Mouse (Mus musculus) right cerebral cortex, adult 18-20 months (tissue): ENCODE results near the gene Cox7a2.
A peak's percentile ranks its signal among the peaks of the same experiment; 100 is the strongest.

Experiments
- DNase-seq: peaks from one replicate; pipeline ENCODE4 v3.0.0; 2022; ENCODE audit warnings: mixed read lengths

The Cox7a2 gene

DNA sequence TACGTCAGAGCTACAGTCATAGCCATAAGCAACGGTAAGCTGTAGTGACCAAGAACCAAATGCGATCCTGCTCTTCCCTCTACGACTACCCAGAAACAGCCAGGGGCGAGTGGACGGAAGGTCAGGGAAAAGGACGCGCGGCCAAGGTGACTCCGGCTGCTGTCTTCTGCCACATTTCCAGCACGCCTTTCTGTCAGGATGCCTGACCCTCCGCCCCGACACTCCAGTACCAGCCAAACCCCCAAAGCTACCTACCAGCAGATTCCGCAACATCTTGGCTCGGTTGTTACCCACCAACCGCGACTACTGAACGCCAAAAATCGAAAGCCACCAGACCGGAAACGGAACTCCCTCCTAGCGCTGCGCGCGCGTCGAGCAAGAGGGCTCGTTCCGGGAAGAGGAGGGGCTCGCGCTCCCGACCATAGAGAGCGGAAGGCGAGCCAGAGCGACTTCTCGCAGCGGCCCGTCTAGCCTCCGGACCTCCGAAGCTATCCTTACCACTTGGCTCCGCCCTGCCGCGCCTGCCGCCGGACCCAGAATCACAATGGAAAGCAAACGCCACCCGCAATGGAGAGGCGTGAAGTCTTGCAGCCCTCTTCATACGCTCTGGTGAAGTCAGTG is at the start of gene Cox7a2:
Cox7a2 (minus strand) TSS at position 494 of the 621 bp plus-strand sequence.
- DNase-seq, result peak; percentile 96

DNA sequence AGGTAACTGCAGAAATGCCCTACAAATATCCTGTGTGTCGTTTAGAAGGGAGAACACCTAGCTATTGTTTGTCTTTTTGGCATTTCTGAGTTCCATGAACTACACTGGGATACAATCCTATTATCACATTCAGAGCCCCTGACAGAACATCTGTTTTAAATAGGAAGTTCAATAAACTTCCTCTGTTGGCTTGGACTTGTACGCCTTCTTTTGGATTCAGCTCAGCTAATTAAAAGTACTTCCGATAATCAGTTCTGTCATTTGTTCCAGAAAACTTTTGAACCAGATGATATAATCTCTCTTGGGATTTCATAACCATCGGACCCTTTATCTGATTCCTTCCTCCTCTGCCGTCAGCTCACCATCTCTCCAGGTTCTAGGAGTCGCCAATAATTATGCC is 49.7 kb upstream of the Cox7a2 start:
- no peak for DNase-seq

DNA sequence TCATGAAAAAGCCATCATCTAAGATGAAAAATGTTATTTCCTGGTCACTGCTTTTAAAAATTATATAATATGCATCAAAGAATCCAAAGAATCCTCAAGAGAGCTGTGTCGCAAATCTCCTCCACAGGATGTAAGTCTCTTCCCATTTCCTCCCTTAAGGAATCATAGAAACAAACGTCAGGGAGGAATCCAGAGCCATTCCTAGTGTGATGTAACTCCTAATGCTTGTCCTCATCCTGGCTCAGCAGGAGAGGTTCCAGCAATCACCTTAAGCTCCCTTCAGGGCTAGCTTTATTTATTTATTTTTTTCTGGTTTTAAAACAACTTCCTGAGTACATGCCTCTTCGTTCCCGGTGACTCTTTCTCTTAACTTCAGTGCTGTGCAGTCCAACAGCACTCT is 47.5 kb upstream of the Cox7a2 start:
- DNase-seq, result no peak

DNA sequence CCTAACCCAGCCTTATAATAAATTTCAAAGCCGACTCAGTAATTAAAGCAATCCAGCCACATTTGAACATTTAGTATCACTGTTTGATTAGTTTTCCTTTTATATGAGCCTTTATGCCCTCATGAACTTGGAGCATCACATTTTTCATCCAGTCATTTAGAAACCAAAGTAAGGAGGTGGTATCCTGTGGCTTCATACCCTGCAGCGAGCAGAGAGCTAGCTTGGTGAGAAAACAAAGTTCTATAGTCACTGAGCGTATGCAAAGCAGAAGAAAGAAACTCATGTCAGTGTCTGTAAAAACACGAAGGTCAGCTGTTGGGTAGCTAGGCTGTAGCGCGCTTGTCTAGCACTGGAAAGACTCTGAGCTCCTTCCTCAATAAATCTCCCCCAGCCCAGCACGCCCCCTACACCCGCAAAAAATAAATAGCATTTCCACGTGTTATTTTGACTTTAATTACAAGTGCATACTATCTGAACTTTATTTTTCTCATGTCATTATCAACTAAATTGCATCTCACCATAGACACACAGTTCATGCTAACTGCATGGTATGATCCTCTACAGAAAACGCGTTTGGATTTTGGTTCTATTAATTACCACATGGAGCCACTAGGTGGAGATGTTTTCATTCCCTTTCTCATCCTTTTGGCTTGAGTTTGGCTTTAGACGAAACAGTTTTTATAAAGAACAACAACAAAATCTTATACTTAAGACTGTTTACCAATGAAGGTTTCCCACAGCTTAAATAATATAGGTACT is 46.8 kb upstream of the Cox7a2 start:
- DNase-seq, result peak; percentile 28

DNA sequence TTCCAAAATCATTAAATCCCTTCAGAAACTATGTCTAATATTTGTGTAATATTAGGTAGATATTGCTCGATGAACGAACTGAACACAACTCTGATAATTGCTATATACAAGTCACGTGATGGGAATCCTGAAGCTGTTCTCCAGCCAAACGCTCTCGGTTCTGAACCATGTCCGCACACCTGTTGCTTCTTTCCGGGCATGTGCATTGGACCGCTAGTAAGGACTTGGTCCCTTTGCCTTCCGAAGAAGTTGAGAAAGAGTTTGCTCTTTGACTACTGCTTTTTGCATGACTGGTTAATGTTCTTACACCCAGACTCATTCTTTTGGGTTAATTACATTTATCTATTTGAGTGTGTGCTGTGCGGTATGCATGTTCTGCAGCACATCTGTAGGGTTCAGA is 45.7 kb upstream of the Cox7a2 start:
- no peak for DNase-seq

DNA sequence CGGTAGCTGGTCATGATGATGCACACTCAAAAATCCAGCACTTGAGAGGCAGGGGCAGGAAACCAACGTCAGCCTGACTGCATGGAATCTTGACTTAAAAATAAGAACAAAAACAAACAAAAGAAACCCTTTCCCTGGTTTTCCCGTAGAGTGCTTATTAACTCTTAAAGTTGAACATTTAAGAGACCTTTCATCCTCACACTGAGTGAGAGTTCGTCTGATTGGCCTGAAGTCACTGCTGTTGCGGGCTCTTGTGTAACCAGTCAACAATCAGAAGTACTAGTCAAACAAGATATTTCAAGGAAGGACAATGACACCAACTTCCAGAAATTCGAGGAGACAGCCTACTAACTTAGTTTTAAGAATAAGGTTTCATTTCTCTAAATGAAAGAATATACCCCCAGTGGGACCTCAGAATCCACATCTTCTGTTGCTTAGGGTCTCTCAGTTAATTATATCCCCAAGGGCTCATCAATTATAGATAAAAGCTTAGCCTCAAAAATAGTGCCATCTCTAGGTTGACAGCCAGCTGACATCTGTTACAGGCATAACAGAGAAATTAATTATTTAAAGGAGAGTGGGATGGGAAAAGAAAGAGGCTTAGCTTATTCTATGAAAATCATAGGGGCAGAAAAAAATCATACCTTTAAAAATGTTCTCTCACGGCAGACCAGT is 36.9 kb upstream of the Cox7a2 start:
- no peak for DNase-seq

DNA sequence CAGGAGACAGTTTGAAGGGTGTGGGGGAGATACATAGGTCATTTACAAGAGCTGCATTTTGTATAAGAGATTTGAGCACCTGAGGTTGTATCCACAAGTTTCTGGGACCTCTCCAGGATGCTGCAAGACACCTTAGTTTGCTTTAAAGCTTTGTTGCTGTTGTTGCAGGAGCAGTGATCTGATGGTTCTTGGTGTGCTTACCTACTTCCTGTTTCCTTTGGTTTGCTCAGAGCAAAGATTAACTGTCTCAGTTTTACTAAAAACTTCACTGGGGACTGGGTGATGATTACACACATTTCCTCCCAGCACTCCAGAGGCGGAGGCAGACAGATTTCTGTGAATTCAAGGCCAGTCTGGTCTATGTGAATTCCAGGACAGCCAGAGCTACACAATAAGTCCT is 35.4 kb upstream of the Cox7a2 start:
- DNase-seq, result no peak

DNA sequence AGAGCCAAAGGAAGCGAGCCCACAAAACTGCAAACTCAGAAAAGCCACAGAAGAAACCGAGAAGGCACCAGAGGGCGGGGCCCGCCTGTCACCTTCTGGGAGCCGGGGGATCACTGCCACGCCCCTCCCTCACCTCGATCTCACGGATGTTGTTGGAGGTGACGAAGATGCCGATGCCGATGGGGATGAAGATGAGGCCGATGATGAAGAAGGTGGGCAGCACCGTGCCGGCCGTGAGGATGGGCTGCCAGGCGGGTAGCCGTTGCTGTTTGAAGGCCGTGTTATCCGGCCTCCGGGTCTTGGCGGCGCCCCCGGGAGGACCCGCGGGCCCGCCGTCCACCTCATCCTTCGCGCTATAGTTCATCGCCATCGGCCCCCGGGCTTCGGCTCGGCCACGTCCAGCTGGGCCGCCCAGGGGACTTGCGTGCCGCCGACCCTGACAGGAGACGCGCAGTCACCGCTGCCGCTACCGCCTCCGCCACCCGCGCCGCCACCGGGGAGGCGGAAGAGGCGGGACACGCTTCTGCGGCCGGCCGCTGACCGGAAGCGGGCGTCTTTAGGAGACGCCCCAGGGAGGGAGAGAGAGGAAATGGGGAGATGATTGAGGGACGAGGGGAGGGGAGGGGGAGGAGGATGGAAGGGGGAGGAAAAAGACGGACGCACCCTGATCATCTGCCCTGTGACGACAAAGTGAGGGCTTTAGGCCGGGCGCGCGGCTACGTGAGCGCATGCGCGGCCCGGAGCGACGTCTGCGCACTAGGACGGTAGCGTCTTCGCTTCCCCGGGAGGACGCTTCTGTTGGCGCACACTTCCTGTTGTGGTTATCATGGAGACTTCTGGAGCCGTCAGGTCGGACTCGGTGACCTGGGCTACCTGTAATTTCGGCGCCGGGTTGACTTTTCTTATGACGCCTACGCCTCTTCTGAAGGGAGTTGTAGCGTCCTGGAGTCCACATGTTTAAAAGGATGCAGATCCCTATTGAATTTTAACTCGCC is 33.5 kb upstream of the Cox7a2 start, which contains the start of gene Tmem30a:
Tmem30a (minus strand) TSS at position 667 of the 995 bp plus-strand sequence.
- peak; percentile 96 for DNase-seq

DNA sequence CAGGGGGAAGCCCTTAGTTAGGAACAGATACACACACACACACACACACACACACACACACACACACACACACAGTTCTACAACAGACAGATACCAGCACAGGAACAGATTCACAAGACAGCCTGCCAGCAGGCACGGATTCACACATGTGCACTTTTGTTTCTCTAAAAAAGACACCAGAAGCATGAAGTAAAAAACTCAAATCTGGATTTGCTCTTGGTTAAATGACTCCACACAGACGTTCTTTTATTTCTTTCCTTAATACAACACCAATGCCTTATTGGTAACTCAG is 26.1 kb upstream of the Cox7a2 start:
- no peak for DNase-seq

DNA sequence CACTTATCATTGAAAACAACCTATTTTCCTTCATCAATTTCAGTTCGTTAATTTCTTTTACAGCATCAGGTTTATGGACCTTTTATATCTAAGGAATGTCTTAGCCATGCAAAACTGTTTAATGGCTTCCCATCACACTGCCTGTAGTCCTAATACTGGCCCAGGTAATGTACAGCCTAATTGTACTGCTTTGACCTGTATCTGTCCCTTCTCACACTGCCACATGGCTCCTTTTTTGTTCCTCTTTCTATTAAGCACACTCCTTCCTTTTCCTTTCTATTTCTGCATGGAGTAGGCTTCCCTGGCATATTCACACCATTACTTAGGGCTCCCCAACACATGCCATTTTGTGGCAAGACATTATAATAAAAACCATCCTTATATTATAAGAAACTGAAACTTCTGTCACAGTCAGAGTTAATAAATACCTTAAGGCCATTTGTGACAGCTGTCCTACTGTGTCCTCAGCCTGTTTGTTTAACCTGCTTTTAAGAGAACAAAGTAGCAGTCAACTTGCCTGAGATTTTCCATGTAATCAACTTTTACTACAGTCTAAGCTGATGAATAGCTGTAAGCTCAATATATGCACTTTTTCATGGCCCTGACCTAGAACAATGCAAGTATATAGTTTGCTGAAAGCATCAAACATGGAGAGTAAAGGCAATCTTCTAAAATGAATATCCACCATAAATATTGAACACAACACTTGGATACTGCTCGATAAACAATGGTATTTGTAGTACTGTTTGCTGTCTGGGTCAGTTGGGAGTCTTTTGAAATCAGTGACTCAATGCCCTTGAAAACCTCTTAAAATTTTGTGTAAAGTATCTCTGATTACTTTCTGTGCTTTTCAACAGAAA is 25.5 kb upstream of the Cox7a2 start:
- DNase-seq, result no peak

DNA sequence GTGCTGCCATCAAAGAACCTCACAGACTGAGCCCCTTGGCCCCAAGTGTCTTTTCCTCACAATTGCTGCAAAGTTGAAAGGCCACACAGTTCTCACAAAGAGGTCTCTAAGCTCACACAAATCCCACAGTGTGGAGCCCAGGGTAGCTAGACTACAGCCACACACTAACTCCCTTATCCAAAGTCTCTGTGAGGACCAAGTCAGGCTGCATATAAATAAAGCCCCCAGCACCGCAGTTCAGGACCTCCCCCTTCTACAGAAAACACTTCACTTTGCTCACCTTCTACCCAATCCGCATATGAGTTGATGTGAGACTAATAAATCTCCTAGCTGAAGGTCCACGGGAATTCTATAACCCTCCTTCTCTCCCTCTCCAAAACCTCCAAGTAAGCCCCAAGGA is 24.8 kb upstream of the Cox7a2 start:
- DNase-seq, result no peak

DNA sequence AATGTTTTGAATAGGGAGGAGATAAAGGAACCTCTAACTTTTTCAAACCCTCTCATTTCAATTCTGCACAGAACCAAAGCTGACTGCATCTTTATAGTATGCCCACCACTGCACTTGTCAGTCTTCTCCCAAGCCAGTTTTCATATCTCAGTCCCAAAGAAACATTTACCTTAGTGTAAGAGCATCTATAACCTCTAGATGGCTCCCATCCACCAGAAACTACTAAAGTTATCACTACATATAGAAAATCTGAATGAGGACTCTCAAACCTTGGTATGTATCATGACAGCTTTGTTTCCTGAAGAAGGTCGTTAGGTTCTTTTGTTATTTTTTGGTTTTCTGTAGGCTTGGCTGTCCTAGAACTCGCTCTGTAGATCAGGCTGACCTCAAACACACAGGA is 19.7 kb upstream of the Cox7a2 start:
- DNase-seq, result no peak

DNA sequence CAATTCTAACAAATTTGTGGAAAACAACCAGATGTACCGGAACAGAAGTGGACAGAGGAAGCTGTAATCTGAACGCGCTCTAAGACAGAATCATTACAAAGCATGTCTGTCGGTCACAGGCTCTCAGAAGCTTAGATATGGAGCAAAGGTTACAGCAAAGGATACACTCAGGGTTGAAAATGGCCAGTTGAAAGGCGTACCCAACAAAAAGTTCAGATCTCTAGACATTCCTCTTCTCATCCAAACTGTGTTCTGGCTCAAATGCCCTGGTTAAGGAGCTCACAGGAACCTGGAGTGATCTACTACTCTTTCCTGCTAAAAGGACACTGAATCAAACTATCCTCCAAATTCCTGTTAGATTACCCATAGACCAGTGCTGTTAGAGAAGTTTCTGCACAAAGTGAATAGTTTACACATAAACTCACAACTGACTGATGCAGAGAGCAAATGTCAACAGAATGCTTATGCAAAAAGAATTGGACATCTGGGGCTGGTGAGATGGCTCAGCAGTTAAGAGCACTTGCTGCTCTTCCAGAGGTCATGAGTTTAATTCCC is 7.4 kb upstream of the Cox7a2 start:
- DNase-seq, result no peak

DNA sequence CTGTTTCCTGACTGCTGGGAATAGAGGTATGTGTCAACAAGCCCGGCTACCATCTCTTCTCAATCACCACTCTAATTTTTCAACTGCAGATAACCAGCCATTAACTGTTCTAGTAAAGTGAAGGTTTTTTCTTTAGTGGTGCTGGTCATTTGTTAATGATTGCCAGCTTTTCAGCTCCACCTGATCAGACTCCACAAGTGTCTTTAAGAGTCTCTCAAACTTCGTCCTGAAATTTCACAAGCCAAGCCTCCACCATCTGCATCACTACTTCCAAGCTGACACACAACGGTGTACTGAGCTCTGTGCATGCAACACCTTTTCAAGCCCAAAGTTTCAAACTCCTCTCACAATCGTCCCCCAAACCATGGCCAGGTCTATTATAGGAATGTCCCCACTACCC is 5.7 kb upstream of the Cox7a2 start:
- DNase-seq, result no peak

DNA sequence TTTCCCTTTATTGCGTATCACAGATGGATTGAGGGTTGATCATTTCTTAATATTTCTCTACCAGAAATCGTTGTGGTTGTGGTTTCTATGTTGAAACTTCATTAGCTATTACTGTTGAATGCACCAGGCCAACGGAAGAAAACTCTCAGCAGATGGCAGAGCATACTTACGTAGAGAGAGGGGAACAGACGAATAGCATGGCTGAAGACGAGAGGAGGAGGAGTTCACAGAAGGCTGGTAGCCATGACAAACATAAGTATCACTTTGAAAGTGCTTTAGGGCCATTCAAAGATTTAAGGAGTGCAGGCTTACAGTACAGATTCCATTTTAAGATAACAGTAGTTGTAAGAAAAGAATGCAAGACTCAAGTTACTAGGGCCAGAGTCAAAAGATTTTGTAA is 2.8 kb upstream of the Cox7a2 start:
- no peak for DNase-seq

DNA sequence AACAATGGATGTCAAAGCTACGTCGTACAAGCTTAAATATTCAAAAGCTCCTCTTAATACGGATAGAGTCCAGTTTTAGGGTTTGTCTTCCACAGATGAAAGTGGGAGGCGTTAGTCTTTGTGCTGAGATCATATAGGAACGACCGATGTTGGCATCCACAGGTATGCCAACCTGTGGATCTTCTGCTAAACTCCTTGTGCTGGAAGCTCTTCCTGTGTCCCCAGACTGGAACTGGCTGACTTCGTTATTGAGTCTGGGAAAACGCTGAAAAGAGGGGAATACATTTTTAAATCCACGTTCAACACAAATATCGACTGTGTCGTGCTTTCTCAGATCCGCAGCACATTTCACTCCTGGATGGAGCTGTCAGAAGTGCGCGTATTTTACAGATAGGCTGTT is 398 bp upstream of the Cox7a2 start:
- no peak for DNase-seq

DNA sequence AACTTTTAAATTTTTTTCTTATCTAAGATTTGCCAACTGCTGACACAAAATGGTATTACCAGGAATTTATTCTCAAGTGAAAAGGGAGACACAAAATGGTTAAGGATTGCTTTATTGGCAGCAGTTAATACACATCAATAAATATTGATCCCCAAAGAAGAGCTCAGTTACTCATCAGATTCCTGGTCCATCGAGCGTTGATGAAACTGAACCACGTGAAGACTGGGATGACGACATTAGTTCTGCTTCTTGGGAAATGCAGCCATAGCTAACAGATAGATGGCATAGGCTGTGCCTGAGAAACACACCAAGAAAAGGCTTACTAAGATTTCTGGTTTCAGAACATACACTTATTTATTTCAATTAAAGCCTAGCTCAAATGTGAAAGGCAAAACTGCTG is 4.4 kb downstream of the Cox7a2 start:
- DNase-seq, result no peak

DNA sequence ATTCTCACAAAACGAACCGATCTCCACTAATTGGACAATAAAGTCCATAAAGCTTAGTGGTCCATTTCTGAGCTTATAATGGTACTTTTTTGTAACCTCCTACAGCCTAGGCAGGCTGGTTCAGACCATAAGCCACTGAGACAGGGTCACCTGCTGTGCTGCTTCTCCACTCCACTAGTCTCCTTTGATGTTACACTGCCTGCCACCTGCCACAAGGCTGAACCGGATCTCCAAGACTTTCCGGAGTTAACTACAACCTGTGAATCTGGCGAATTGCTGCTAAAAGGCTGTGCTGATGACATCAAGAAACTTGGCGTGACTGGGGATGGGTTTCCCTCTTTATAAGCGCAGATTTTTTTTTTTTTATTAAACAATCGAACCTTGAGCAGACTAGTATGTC is 7.8 kb downstream of the Cox7a2 start:
- no peak for DNase-seq

DNA sequence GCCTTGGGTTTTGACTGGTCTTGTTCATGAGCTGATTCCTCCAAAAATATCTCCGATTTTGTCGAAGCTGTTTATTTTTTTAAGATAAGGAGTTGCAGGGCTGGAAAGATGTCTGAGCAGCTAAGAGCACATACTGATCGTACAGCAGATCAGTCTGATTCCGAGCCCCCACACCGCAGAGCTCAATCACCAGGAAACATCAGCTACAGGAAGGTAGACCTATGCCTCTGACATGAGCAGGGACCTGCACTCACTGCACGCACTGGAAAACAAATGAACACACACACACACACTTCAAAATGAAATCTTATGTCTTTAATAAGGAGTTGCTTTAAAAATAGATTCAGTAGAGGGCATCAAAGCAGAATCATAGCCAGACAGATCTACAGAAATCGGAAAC is 9.0 kb downstream of the Cox7a2 start:
- no peak for DNase-seq

DNA sequence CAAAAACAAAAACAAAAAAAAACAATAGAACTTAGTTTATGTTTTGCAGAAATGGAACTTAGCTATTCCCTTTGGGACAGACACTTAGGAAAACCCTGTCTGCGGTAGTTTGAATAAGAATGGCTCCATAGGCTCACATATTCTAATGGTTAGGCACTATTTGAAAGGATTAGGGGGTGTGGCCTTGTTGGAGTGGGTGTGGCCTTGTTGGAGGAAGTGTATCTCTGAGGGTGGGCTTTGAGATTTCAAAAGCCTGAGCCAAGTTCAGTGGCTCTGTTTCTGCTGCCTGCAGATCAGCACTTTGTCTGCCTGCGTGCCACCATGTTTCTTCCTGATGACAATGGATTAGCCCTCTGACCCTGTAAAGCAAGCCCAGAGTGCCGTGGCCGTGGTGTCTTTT is 14.6 kb downstream of the Cox7a2 start:
- DNase-seq, result no peak

DNA sequence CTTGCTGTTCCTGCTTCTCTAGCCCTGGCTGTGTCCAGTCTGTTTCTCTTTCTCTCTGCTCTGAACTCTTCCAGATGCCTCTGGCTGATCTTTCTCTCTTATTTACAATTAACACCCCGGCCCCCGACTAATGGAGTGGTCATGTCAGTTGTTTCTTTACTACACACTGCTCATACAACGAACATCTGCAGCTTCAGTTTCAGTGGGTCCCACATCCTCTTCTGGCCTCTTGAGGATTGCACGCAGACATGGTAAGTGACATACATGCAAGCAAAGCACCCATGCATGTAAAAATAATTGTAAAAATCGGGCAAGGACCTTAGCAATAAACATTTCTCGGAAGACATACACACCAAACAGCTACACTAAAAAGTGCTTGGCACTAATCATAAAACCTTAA is 24.1 kb downstream of the Cox7a2 start:
- no peak for DNase-seq

DNA sequence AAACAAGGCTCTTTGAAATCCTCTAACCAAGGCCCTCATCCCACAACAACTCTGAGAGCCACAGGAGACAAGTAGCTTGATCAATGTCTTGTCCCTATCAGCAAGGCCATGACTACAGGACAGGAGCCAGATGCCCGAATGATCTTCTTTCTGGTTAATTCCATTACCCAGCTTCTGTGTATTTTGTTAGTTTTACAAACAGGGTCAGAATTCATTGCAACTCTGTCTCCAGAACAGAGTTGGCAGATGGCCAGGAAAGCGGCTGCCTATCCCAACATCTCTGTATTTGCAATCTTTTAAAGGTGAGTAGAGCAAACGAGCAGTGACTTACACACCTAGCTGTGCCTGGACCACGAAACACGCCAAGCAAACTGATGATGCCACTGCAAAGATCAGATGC is 29.4 kb downstream of the Cox7a2 start:
- DNase-seq, result no peak
